Mouse (Mus musculus) forebrain, postnatal 0 days (tissue): ENCODE results near the gene Mylk. TPM values are rescaled to one million over a fixed set of nuclear protein-coding genes. Genes with fewer than 3 reads are reported as not detected.
"Not testable (repeated sequence)": the region's sequence is repeated elsewhere in the genome, so short reads cannot be mapped to it uniquely, and the experiment has no call there.

Experiments
- ATAC-seq: fragments of 200-750 bp; cut with Nextera tagmentation; 2 replicates; pipeline ENCODE4 v1.8.0; 2017; ENCODE audit warnings: mild to moderate bottlenecking, moderate library complexity
- DNase-seq: peaks from one replicate; pipeline ENCODE4 v3.0.0-alpha.2; 2015
- H3K27ac ChIP-seq: fragments of 300-500 bp; sonication (generic); 2 replicates; pipeline ENCODE4 v1.5.1; 2014; ENCODE audit warnings: low read depth, mild to moderate bottlenecking, antibody characterized with exemption, low read length, moderate library complexity, mixed read lengths
- H3K27me3 ChIP-seq: fragments of 300-500 bp; sonication (generic); 2 replicates; pipeline ENCODE4 v1.6.1; 2014; ENCODE audit warnings: mild to moderate bottlenecking, low read length, mixed read lengths; ENCODE audit not compliant: insufficient read depth
- H3K36me3 ChIP-seq: fragments of 300-500 bp; sonication (generic); 2 replicates; pipeline ENCODE4 v1.6.1; 2014; ENCODE audit warnings: mild to moderate bottlenecking, moderate library complexity; ENCODE audit not compliant: insufficient read depth
- H3K4me1 ChIP-seq: fragments of 300-500 bp; sonication (generic); 2 replicates; pipeline ENCODE4 v1.6.1; 2014; ENCODE audit warnings: antibody characterized with exemption; ENCODE audit not compliant: insufficient read depth
- H3K4me2 ChIP-seq: fragments of 300-500 bp; sonication (generic); 2 replicates; pipeline ENCODE4 v1.6.1; 2014; ENCODE audit warnings: low read depth, mild to moderate bottlenecking, moderate library complexity
- H3K4me3 ChIP-seq: fragments of 300-500 bp; sonication (generic); 2 replicates; pipeline ENCODE4 v1.5.1; 2014; ENCODE audit warnings: low read depth, low read length, mixed read lengths
- H3K9ac ChIP-seq: fragments of 300-500 bp; sonication (generic); 2 replicates; pipeline ENCODE4 v1.6.1; 2014; ENCODE audit warnings: mild to moderate bottlenecking
- H3K9me3 ChIP-seq: fragments of 300-500 bp; sonication (generic); 2 replicates; pipeline ENCODE4 v1.6.1; 2016; ENCODE audit warnings: low read length
- CTCF ChIP-seq: sonication (generic); IDR thresholded peaks from 2 replicates; pipeline ENCODE4 v1.5.1; 2016; ENCODE audit warnings: antibody characterized with exemption, control low read depth, low read depth
- WGBS: fragments of 180-500 bp; shearing (Covaris S2); extraction: QIAGEN DNeasy Blood & Tissue Kit; methylation state at CpG from one replicate; pipeline ENCODE4 v1.1.7; 2014; 5-methylcytosine and 5-hydroxymethylcytosine counted together
- polyA plus RNA-seq: library from polyadenylated mRNA; unstranded; fragments of >200 nt; fragmentation: Nextera tagmentation; extraction: Ambion mirVana; gene quantifications from 2 replicates; pipeline ENCODE4 v1.2.1, GENCODE M21; 2015
- total RNA-seq: library from RNA; depleted of rRNA; stranded (reverse); fragments of >200 nt; gene quantifications from 2 replicates; pipeline ENCODE4 v1.2.3, GENCODE M21; 2014

Gene Mylk
- total and polyA plus RNA-seq, 2 experiments from 2014 or later: 2.9 to 11.2 TPM

- DNase-seq: no peak
- Histone ChIP-seq H3K27ac (no peak overlapping the region), H3K36me3 (peaks cover 6% of the 10 kb centered on the region), H3K4me3 (no peak overlapping the region), H3K9me3 (no peaks in the 10 kb centered on the region; the same call in 1 of the 2 replicates), H3K4me1 (no peaks in the 10 kb centered on the region), H3K27me3 (no peaks in the 10 kb centered on the region), H3K4me2 (no peak overlapping the region), H3K9ac (no peak overlapping the region)
- no peak for TF ChIP-seq CTCF
- 95% methylated on average over 3 of the region's 3 CpGs for WGBS
- ATAC-seq: no peak
Observed at GRCm38 (mm10) chr16:34725156-34725555, 19.9 kb upstream of the Mylk start.

GRCm38 (mm10) chr16:34728610-34729009 lies 16.4 kb upstream of the Mylk start:
- DNase-seq, H3K36me3 ChIP-seq, H3K9me3 ChIP-seq, H3K27me3 ChIP-seq, ATAC-seq, H3K9ac ChIP-seq, H3K4me2 ChIP-seq, H3K27ac ChIP-seq, H3K4me3 ChIP-seq, H3K4me1 ChIP-seq: not testable (repeated sequence)

GRCm38 (mm10) chr16:34729371-34729770 lies 15.6 kb upstream of the Mylk start:
- H3K9ac ChIP-seq: no peak overlapping the region
- ATAC-seq (no peak), DNase-seq (no peak)
- no peaks in the 10 kb centered on the region for H3K27me3 ChIP-seq
- TF ChIP-seq CTCF: no peak
- no peaks in the 10 kb centered on the region for H3K36me3 ChIP-seq
- no peaks in the 10 kb centered on the region for H3K4me1 ChIP-seq
- whole genome bisulfite sequencing: 93% methylated on average over 1 of the region's 1 CpGs
- H3K9me3 ChIP-seq: no peaks in the 10 kb centered on the region; the same call in 1 of the 2 replicates
- no peak overlapping the region for H3K4me2 ChIP-seq
- H3K27ac ChIP-seq: no peak overlapping the region
- H3K4me3 ChIP-seq: no peak overlapping the region

- Histone ChIP-seq H3K27me3 (no peaks in the 10 kb centered on the region), H3K9me3 (no peaks in the 10 kb centered on the region), H3K27ac (no peak overlapping the region), H3K4me2 (no peak overlapping the region), H3K4me1 (no peaks in the 10 kb centered on the region), H3K4me3 (no peak overlapping the region), H3K9ac (no peak overlapping the region), H3K36me3 (no peaks in the 10 kb centered on the region)
- DNase-seq (no peak), ATAC-seq (no peak)
- WGBS: 93% methylated on average over 4 of the region's 4 CpGs
- TF ChIP-seq CTCF: no peak
Observed at GRCm38 (mm10) chr16:34738656-34739233, 6.3 kb upstream of the Mylk start.

GRCm38 (mm10) chr16:34742930-34743329 lies 2.1 kb upstream of the Mylk start:
- WGBS: 55% methylated on average over 2 of the region's 2 CpGs

GRCm38 (mm10) chr16:34748081-34748720 lies 3.2 kb downstream of the Mylk start:
- Histone ChIP-seq H3K4me1 (no peaks in the 10 kb centered on the region), H3K4me2 (no peak overlapping the region), H3K9ac (no peak overlapping the region), H3K27me3 (peaks cover 3% of the 10 kb centered on the region), H3K9me3 (no peaks in the 10 kb centered on the region), H3K4me3 (no peak overlapping the region), H3K27ac (no peak overlapping the region), H3K36me3 (no peaks in the 10 kb centered on the region; the same call in 1 of the 2 replicates)
- TF ChIP-seq CTCF: no peak
- DNase-seq (no peak), ATAC-seq (no peak)
- 25% methylated on average over 11 of the region's 11 CpGs for whole genome bisulfite sequencing

More at GRCm38 (mm10) chr16:34742930-34743329, 2.1 kb upstream of the Mylk start:
- H3K27ac ChIP-seq: no peak overlapping the region
- peaks cover 3% of the 10 kb centered on the region for H3K27me3 ChIP-seq
- DNase-seq: no peak
- H3K9me3 ChIP-seq: no peaks in the 10 kb centered on the region
- no peak overlapping the region for H3K9ac ChIP-seq
- ATAC-seq: no peak
- 0 out of 2 replicates have a peak, but pooled peaks have one; percentile 7 for TF ChIP-seq CTCF
- H3K4me1 ChIP-seq: no peaks in the 10 kb centered on the region
- H3K4me2 ChIP-seq: no peak overlapping the region
- no peaks in the 10 kb centered on the region; the same call in 1 of the 2 replicates for H3K36me3 ChIP-seq
- H3K4me3 ChIP-seq: no peak overlapping the region

- Histone ChIP-seq H3K4me2 (no peak overlapping the region), H3K4me3 (no peak overlapping the region), H3K27me3 (peaks cover 3% of the 10 kb centered on the region), H3K36me3 (no peaks in the 10 kb centered on the region; the same call in 1 of the 2 replicates), H3K27ac (no peak overlapping the region), H3K9ac (no peak overlapping the region), H3K9me3 (no peaks in the 10 kb centered on the region), H3K4me1 (no peaks in the 10 kb centered on the region)
- TF ChIP-seq CTCF: no peak
- no peak for ATAC-seq
- WGBS: 61% methylated on average over 4 of the region's 4 CpGs
- no peak for DNase-seq
Observed at GRCm38 (mm10) chr16:34749536-34749935, 4.5 kb downstream of the Mylk start.
